Mouse (Mus musculus) lung, postnatal 0 days (tissue): ENCODE measurements around the gene Hvcn1.

ENCODE experiments used
- CTCF ChIP-seq: IDR thresholded peaks from 2 replicates; pipeline ENCODE4 v1.5.1; 2016; ENCODE audit warnings: antibody characterized with exemption, mild to moderate bottlenecking
- EP300 ChIP-seq: IDR thresholded peaks from 2 replicates; pipeline ENCODE4 v1.6.1; 2016; ENCODE audit warnings: antibody characterized with exemption, mild to moderate bottlenecking, control low read depth

DNA sequence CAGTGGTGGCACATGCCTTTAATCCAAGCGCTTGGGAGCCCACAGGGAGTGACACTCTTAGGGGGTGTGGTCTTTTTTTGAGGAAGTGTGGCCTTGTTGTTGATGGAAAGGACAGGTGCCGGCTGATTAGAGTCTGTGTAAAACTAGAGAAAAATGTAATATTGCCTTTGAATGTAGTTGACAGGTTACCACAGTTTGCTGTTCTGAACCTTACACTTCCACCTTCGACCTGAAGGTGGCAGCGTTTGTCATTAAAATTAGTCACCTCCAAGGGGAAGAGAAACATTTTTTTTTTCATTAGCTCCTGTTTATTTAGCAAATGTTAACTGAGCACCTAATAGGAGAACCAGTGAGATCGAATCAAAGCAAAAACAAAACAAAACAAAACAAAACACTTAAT is 61.3 kb downstream of the Hvcn1 start:
- TF ChIP-seq CTCF (peak; percentile 85), EP300 (no peak)
